Mouse (Mus musculus): Measurements from ENCODE around the gene Rad51d.

DNA sequence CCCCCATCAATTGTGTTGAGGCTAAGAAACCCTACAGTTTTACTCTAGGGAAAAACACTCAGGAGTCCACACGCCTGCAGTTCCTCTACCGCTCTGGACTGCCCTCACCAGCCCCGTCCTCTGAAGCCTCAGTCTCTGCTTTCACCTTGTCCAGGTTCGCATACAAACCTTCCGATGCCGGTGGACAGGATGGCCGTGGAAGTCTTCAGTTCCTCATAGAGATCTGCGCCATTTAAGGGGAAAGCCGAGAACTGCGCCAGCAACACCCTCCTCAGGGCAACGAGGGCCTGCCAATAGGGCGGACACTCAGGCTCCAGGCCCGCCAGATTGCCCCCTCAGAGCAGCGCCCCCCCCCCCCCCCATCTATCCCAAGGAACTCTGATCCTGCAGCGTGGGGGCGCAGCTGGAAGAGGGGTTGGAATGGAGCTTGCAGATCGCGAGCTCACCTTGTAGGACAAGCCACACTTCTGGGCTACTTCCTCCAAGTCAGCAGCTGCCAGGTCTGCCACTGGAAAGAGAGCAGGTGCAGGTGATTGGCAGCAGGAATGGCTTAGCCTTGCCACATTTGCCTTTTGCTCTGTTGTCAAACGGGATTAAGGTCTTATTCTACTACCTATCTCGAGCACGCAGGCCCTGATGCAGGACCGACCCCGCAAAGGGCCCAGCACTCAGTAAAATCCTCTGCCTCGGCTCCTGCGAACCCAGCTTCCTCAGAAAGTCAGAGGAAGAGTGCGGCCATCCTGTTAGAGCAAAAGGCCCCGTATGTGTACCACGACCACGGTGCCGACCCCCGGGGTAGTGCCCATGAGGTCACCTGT, 681 bp downstream of the Rad51d start:
- TF ChIP-seq CEBPB (IDR thresholded peaks at IDR 0.05; ENCODE audit: insufficient read depth, poor library complexity, severe bottlenecking), result no peak
- no peak for TF ChIP-seq E2F4 (IDR thresholded peaks at IDR 0.05; ENCODE audit: insufficient read depth)
- no peak for TF ChIP-seq POLR2A (IDR thresholded peaks at IDR 0.05; ENCODE audit: insufficient read length, low read depth)
- no peak for TF ChIP-seq POLR2AphosphoS2 (IDR thresholded peaks at IDR 0.05; ENCODE audit: insufficient read length, low read depth)
- no peak for TF ChIP-seq SRF (IDR thresholded peaks at IDR 0.05; ENCODE audit: control insufficient read depth, insufficient read length, low read depth)
- TF ChIP-seq TCF12 (IDR thresholded peaks at IDR 0.05; ENCODE audit: insufficient read depth, poor library complexity, severe bottlenecking), result no peak
- TF ChIP-seq MAX (IDR thresholded peaks at IDR 0.05; ENCODE audit: low read depth), result no peak
- no peak for TF ChIP-seq USF1 (IDR thresholded peaks at IDR 0.05; ENCODE audit: low read depth)
- TF ChIP-seq REST (IDR thresholded peaks at IDR 0.05; ENCODE audit: insufficient read depth, insufficient read length), result no peak
- no peak for TF ChIP-seq TCF3 (IDR thresholded peaks at IDR 0.05; ENCODE audit: insufficient read length, low read depth)

All from myocyte (in vitro differentiated cells).